Mouse (Mus musculus): Measurements from ENCODE around the gene Ctf1. TPM values are rescaled to one million over a fixed set of nuclear protein-coding genes. Genes with fewer than 3 reads are reported as not detected.

Gene Ctf1
- total RNA-seq (2023) = not detected

GRCm38 (mm10) chr7:127712461-127713385 is at the start of gene Ctf1:
Gene Ctf1 (plus strand): TSS chr7:127712736.

GRCm38 (mm10) chr7:127708207-127709078 is 4.1 kb upstream of the Ctf1 start, which contains the start of gene Bcl7c:
Gene Bcl7c (minus strand): TSS chr7:127708933.

GRCm38 (mm10) chr7:127732066-127732465 is 19.5 kb downstream of the Ctf1 start, which contains the start of gene Ctf2:
Gene Ctf2 (minus strand): TSS chr7:127732166.

GRCm38 (mm10) chr7:127744366-127745045 is 32.0 kb downstream of the Ctf1 start, which contains the start of gene Fbxl19:
Gene Fbxl19 (plus strand): TSS chr7:127744543.

Other genes with a start within 250 kb of the Ctf1 start
- 100 to 1,000 TPM; 278 to 299 TPM for gene Fbrs, start 233.5 kb upstream of the Ctf1 start, total RNA-seq (2023)
- 100 to 1,000 TPM; 120 to 128 TPM for gene Srcap, start 200.8 kb upstream of the Ctf1 start, total RNA-seq (2023)
- gene Gm42715, start 193.2 kb upstream of the Ctf1 start, total RNA-seq (2023) = 10 to 100 TPM; 21.9 to 24.4 TPM
- not detected for gene Tmem265, start 151.3 kb upstream of the Ctf1 start, total RNA-seq (2023)
- 10 to 100 TPM; 83.2 to 90.2 TPM for gene Phkg2, start 139.4 kb upstream of the Ctf1 start, total RNA-seq (2023)
- gene Ccdc189, start 124.1 kb upstream of the Ctf1 start, total RNA-seq (2023) = 1 to 10 TPM in 1 of 2 experiments, not detected in 1; 1.2 TPM
- 10 to 100 TPM; 70.9 to 74.4 TPM for gene Rnf40, start 124.0 kb upstream of the Ctf1 start, total RNA-seq (2023)
- 1 to 10 TPM; 4.9 to 6.7 TPM for gene Zfp629, start 96.9 kb upstream of the Ctf1 start, total RNA-seq (2023)
- 10 to 100 TPM; 38.5 to 43.9 TPM for gene Bcl7c, start 3.8 kb upstream of the Ctf1 start, total RNA-seq (2023)
- gene Ctf2, start 19.4 kb downstream of the Ctf1 start, total RNA-seq (2023) = not detected
- gene Fbxl19, start 31.8 kb downstream of the Ctf1 start, total RNA-seq (2023) = 10 to 100 TPM in 1 of 2 experiments, 1 to 10 TPM in 1; 9.8 to 11.1 TPM
- gene Orai3, start 57.1 kb downstream of the Ctf1 start, total RNA-seq (2023) = 10 to 100 TPM; 52.5 to 54.7 TPM
- 10 to 100 TPM; 45.6 to 53.7 TPM for gene Setd1a, start 63.9 kb downstream of the Ctf1 start, total RNA-seq (2023)
- gene Gm49388, start 72.9 kb downstream of the Ctf1 start, total RNA-seq (2023) = not detected
- gene Hsd3b7, start 87.9 kb downstream of the Ctf1 start, total RNA-seq (2023) = 10 to 100 TPM; 26.3 to 30.0 TPM
- 100 to 1,000 TPM; 136 to 139 TPM for gene Stx4a, start 111.6 kb downstream of the Ctf1 start, total RNA-seq (2023)
- gene Stx1b, start 111.8 kb downstream of the Ctf1 start, total RNA-seq (2023) = under 1 TPM in 1 of 2 experiments, not detected in 1; 0.13 TPM
- gene Zfp646, start 163.5 kb downstream of the Ctf1 start, total RNA-seq (2023) = 10 to 100 TPM; 48.4 to 48.8 TPM
- gene Zfp668, start 164.1 kb downstream of the Ctf1 start, total RNA-seq (2023) = 1 to 10 TPM; 7.6 to 9.2 TPM
- 1 to 10 TPM; 1.0 to 1.3 TPM for gene Prss53, start 178.2 kb downstream of the Ctf1 start, total RNA-seq (2023)
- gene Gm21974, start 182.7 kb downstream of the Ctf1 start, total RNA-seq (2023) = not detected
- 10 to 100 TPM; 19.8 to 22.4 TPM for gene Vkorc1, start 182.9 kb downstream of the Ctf1 start, total RNA-seq (2023)
- gene Bckdk, start 191.3 kb downstream of the Ctf1 start, total RNA-seq (2023) = 10 to 100 TPM; 28.2 to 30.0 TPM
- 10 to 100 TPM; 28.7 to 31.1 TPM for gene Kat8, start 199.8 kb downstream of the Ctf1 start, total RNA-seq (2023)
- gene Prss8, start 217.4 kb downstream of the Ctf1 start, total RNA-seq (2023) = not detected
- gene Prss36, start 234.0 kb downstream of the Ctf1 start, total RNA-seq (2023) = 1 to 10 TPM in 1 of 2 experiments, under 1 TPM in 1; 0.70 to 1.4 TPM